In the genomic region with DNA sequence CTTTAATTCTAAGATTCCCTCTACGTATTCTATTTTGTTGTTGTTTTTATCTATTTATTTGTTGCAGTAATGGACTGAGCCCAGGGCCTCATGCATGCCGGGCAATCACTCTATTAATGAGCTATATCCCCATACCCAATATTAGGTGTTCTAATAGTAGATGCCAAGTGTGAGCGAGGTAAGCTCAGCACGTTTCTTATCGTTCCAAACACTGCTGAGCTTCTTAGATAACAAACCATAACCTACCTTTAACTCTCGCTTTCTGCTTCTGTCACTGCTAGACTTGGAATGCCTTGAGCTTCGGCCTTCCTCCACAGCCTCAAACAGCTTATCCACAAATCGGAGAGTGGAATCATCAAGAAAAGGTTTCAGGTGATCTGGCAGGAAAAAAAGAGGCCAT, we compare ENCODE assay signal across 23 mouse cellular contexts.
"Had no signal": no experiment of that assay in that cellular context is flagged by ENCODE, and none has a peak within 500 bp of the region (broad histone marks: within the 10 kb centered on the region; RNA-seq: fewer than 3 reads in every experiment).

No protein-coding gene starts in this region.

- H3K4me3 ChIP-seq: left cerebral cortex, adult 2 months; limb, embryonic 12.5 days; limb, embryonic 15.5 days; neural tube, embryonic 12.5 days; neural tube, embryonic 15.5 days had no signal

- ATAC-seq: intestine, postnatal 0 days had no signal

- H3K9ac ChIP-seq: limb, embryonic 12.5 days; limb, embryonic 15.5 days; neural tube, embryonic 12.5 days; neural tube, embryonic 15.5 days had no signal

- H3K9me3 ChIP-seq: limb, embryonic 12.5 days; limb, embryonic 15.5 days; neural tube, embryonic 12.5 days; neural tube, embryonic 15.5 days had no signal

- H3K4me2 ChIP-seq: limb, embryonic 12.5 days; limb, embryonic 15.5 days; midbrain, embryonic 11.5 days; neural tube, embryonic 12.5 days; neural tube, embryonic 15.5 days had no signal

- H3K4me1 ChIP-seq: limb, embryonic 15.5 days had no signal

- H3K27ac ChIP-seq: kidney, postnatal 0 days; left cerebral cortex, adult 2 months; limb, embryonic 12.5 days; limb, embryonic 15.5 days; neural tube, embryonic 12.5 days; neural tube, embryonic 15.5 days; stomach, postnatal 0 days had no signal

- H3K27me3 ChIP-seq: limb, embryonic 12.5 days; limb, embryonic 15.5 days; neural tube, embryonic 12.5 days; neural tube, embryonic 15.5 days had no signal

- DNase-seq: kidney, adult 2 months; kidney, postnatal 25 days; layer of hippocampus, postnatal 36 days; left cerebral cortex, postnatal 4 days; lung, adult 2 months; lung, postnatal 14 days; lung, postnatal 4 days; midbrain, embryonic 14.5 days; right cerebral cortex, adult 18-20 months; right cerebral cortex, postnatal 14 days; right cerebral cortex, postnatal 4 days; thymus, adult 2 months; thymus, postnatal 14 days; thymus, postnatal 4 days had no signal
